Mouse (Mus musculus) frontal cortex, postnatal 25 days (tissue): ENCODE results near the gene Frs2.

Experiments used
- DNase-seq, 2 experiments: peaks; one replicate each; pipeline ENCODE4 v3.0.0; 2022; ENCODE audit warnings: low spot score in 2 of 2

Gene Frs2

GRCm38 (mm10) chr10:117148361-117149003 is at the start of gene Frs2:
TSS of gene Frs2 (minus strand) at chr10:117148534.
- peak; percentile 77 to 86 for DNase-seq

- no peak for DNase-seq
Observed at GRCm38 (mm10) chr10:117196696-117197095, 48.4 kb upstream of the Frs2 start.

- no peak for DNase-seq
Observed at GRCm38 (mm10) chr10:117195748-117196147, 47.4 kb upstream of the Frs2 start.

GRCm38 (mm10) chr10:117195005-117195404 is 46.7 kb upstream of the Frs2 start:
- DNase-seq: no peak

- no peak for DNase-seq
Observed at GRCm38 (mm10) chr10:117193364-117193763, 45.0 kb upstream of the Frs2 start.

- no peak for DNase-seq
Observed at GRCm38 (mm10) chr10:117185399-117186089, 37.2 kb upstream of the Frs2 start.

GRCm38 (mm10) chr10:117181098-117181497 is 32.8 kb upstream of the Frs2 start:
- no peak for DNase-seq

- no peak for DNase-seq
Observed at GRCm38 (mm10) chr10:117174645-117175044, 26.3 kb upstream of the Frs2 start.

GRCm38 (mm10) chr10:117173566-117174438 is 25.5 kb upstream of the Frs2 start:
- no peak for DNase-seq

GRCm38 (mm10) chr10:117173111-117173510 is 24.8 kb upstream of the Frs2 start:
- DNase-seq: no peak

GRCm38 (mm10) chr10:117172069-117172468 is 23.7 kb upstream of the Frs2 start:
- DNase-seq: no peak

- no peak for DNase-seq
Observed at GRCm38 (mm10) chr10:117166785-117167425, 18.6 kb upstream of the Frs2 start.

- no peak for DNase-seq
Observed at GRCm38 (mm10) chr10:117162662-117163061, 14.3 kb upstream of the Frs2 start.

- DNase-seq: no peak
Observed at GRCm38 (mm10) chr10:117160099-117160498, 11.8 kb upstream of the Frs2 start.

GRCm38 (mm10) chr10:117152247-117152646 is 3.9 kb upstream of the Frs2 start:
- no peak for DNase-seq

GRCm38 (mm10) chr10:117151676-117152075 is 3.3 kb upstream of the Frs2 start:
- no peak for DNase-seq

GRCm38 (mm10) chr10:117151241-117151640 is 2.9 kb upstream of the Frs2 start:
- DNase-seq: no peak

- DNase-seq: no peak
Observed at GRCm38 (mm10) chr10:117150764-117151163, 2.4 kb upstream of the Frs2 start.

GRCm38 (mm10) chr10:117149942-117150617 is 1.7 kb upstream of the Frs2 start:
- DNase-seq: no peak

- DNase-seq: no peak
Observed at GRCm38 (mm10) chr10:117149241-117149640, 907 bp upstream of the Frs2 start.
